Mouse (Mus musculus) frontal cortex, adult (tissue): ENCODE results near the gene 0610030E20Rik.

ENCODE experiments used
- ATAC-seq: cut with Nextera tagmentation; 2 replicates; pipeline ENCODE4 v1.9.2; 2017; ENCODE audit warnings: mild to moderate bottlenecking, moderate library complexity, mixed read lengths; ENCODE audit not compliant: low TSS enrichment

Gene 0610030E20Rik

DNA sequence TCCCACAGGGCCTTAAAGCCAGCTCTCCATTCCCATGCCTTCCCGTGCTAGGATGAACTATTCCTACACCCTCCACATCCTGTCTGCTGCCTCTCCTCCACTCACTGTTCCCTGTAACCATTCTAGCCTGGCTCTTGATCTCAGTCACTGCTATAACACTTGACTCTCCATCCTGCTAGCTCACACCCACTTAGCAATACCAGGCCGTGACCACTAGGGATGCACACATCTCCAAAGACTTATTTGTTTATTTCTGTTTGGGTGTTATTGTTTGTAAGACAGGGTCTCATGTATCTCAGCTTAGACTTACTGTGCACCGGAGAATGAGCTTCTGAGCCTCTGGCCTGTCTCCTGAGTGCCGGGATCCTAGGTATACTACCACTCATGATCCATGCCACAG is 22.4 kb downstream of the 0610030E20Rik start:
- no peak for ATAC-seq

DNA sequence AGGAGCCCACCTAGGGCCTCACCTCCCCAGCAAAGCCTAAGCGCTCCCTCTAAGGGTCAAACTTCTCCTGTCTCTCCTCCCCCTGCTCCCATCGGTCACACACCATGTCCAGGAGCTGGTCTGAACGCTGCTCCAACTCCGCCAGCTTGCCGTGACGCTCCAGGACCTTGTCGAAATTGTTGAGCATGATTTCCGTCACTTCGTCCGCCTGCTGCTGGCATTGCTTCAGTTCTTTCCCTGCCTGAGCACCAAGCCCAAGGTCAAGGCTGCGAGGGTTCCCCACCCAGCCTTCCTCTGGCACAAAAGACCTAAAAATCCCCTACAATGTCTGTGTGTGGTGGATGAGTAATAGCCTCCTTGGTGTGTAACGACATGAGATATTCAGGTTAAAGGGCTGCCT is 23.0 kb downstream of the 0610030E20Rik start:
- no peak for ATAC-seq

DNA sequence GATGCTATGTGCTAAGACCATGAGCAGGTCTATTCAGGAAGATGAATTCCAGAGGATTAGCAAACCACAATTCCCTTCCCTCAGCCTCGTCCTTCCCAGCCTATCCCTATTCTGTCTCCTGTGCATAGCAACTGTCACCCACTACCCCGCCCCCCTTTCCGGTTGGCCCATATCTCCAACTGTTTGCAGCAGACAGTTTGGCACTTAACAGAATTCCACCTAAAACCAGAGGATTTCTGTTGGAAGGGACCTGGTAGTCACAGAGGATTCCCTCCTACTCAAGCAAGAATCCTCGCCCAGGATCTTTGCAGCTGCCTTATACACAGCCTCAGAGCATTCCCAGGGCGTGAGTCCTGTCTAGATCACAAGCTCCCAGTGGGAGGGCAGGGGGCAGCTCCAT is 24.0 kb downstream of the 0610030E20Rik start:
- ATAC-seq, result peak; percentile 92

GRCm38 (mm10) chr6:72371571-72371970 is 24.5 kb downstream of the 0610030E20Rik start:
- peak; percentile 42; the same call in 1 of the 2 replicates for ATAC-seq

- ATAC-seq, result no peak
These were observed 26.1 kb downstream of the 0610030E20Rik start for GRCm38 (mm10) chr6:72373184-72373583.

DNA sequence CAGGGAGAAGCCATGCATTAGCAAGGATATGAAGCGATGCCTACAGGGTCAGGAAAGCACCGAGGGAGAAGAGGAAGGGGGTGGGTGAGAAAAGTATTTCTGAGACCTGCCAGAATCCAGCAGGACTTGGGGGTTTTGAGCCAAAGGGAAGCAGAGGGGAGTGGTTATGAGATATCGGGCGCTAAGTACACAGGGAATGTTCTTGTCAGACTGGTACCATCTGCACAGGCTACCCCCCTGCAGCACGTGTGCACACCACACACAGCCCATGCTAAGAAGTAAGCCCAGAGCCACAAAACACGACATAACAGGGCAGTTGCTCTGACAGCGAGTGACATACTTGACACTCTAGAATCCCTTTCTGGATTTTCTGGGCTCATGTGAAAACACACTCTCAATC is 27.1 kb downstream of the 0610030E20Rik start:
- no peak for ATAC-seq

DNA sequence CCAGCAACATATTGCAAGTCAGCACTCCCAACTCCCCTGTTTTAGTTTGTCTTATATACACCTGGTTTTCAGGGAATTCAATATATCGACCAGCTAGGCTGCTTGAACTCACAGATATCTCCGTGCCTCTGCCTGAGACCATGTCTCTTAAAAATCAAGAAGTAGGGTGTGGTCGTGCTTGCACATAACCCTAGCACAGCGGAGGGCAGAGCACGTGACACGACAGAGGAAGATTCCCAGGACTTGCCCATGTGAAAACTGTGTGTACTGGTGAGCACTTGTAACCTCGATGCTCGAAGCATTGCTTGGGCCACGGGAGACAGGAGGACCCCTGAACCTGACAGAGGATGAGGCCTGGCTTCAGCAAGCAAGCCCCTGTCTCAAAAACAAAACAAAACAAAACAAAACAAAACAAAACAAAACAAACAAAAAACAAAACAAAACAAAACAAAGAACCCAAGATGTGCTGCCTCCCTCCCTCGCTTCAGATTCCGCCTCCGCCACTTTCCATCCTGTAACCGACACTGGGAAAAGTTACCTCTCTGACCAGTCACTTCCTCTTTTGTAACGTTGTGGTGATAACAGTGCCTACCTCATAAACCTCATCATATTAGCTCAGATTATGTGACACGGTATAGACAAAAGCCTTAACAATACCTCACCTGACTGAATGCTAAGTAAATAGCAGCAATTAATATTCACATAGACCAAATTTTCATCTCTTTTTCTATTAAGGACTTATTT is 27.9 kb downstream of the 0610030E20Rik start:
- ATAC-seq, result no peak

DNA sequence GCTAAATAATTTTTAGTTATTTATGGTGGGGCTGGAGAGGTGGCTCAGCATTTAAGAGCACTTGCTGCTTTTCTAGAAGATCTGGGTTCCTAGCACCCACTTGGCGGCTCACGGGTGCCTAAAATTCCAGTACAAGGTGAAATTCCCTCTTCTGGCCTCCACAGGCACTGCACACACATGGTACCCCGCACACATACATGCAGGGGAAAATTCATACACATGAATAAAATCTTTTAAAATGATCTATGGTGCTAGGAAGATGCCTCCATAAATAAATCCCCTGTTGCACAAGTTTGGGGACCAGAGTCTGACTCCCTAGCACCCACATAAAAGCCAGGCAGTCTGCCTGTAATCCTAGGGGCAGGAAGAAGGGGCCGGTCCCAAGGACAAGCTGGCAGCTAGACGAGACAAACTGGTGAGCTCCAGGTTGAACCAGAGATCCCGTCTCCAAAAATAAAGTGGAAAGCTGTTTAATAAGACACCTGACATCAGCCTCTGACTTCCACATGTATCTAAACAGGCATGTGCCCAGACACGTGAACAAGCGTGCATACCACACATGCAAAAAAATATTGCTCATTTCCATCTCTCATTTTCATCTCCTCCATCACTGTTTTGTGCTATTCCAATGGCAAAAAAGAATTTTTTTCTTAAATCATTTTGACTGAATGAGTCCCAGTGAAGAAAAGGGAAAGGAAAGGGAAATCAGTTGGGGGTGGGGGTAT is 31.6 kb downstream of the 0610030E20Rik start:
- ATAC-seq, result no peak

DNA sequence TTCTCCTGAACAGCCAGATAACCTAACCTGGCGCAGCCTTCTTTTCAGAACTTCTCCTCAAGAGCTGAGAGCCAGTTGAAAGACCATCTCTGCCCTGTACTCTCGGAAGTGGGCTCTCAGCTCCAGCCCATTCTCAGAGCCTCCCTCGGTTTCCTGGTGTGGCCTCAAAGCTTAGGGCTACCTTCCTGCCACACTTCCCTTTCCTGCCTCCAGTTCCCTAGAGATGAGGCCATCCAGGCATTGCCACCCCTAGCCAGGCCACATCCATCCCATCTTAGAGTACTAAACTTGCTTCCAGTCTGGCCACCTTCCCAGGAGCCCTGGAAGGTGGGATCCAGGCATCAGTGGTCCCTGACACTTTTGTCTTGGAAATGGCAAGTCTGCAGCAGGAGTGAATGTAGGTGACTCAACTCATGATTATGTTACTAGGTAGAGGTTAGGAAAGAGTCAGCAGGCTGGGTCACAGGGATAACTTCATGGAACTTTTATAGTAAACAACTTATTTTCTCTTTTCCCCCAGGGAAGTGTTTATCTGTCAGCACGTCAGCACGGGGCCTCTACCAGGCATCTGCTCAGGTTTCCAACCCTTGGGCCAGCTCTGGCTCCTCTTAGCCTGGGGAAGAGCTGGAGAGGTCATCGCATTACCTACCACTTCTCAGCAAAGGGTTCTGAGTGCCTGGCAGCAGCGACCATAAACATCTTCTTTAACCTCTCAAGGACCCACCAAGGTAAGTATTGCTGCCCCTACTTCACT is 32.4 kb downstream of the 0610030E20Rik start:
- ATAC-seq, result no peak

DNA sequence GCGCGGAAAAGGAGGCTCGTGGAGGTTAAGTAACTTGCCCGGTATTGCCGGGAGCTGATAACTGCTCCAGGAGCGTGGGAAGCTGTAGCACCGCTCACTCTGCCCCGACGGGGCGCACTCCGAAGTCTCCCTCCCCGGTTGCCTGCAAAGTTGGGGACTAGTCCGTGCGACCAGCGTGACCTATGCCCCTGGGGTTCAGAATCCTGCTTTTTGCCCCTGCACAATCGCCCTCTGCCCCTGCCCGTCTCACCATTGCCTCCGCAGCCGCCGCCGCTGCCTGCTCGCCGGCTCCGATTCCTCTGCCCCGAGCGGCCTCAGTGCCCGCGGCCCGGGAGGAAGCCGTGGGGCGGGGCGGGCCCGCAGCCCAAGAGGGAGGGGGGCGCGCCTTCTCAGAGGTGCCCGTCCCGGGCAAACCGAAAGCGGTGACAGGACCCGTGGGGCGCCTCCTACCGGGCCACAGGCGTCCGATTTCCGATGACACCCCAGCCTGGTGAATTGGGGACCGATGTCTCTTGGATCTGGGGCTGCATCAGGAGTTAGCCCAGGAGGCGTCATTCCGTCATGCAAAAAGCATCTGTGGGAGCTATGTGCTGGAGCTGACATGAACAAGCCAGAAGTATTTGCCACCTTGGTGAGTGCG is 33.1 kb downstream of the 0610030E20Rik start, which contains the start of gene Vamp5:
Gene Vamp5, minus strand, starts transcription at position 338 of the 640 bp plus-strand sequence.
- peak; percentile 57 for ATAC-seq

- ATAC-seq, result no peak
These were observed 35.4 kb downstream of the 0610030E20Rik start for GRCm38 (mm10) chr6:72382494-72382893.

GRCm38 (mm10) chr6:72383142-72383820 is 36.2 kb downstream of the 0610030E20Rik start:
- no peak for ATAC-seq

GRCm38 (mm10) chr6:72383952-72384351 is 36.8 kb downstream of the 0610030E20Rik start:
- no peak for ATAC-seq

GRCm38 (mm10) chr6:72385258-72385657 is 38.1 kb downstream of the 0610030E20Rik start:
- ATAC-seq, result no peak

GRCm38 (mm10) chr6:72386561-72386960 is 39.4 kb downstream of the 0610030E20Rik start:
- ATAC-seq, result no peak

DNA sequence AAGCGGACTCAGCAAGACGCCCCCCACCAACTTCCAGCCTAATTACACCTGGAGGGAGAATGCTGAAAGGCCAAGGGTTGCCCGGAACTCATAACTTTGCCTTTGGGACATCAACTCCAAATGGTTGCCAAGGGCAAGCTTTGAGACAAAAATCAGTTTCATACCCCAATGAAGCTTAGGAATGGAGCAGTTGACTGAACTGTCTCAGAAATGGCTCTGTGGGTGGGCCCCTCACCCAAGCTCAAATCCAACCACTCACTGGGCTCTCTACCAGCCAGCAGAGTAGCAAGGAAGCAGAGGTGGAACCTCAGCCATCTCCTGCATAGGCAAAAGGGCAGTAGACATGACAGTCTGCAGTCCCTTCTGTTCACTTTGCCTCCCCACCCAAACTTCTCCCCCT is 40.7 kb downstream of the 0610030E20Rik start:
- no peak for ATAC-seq

DNA sequence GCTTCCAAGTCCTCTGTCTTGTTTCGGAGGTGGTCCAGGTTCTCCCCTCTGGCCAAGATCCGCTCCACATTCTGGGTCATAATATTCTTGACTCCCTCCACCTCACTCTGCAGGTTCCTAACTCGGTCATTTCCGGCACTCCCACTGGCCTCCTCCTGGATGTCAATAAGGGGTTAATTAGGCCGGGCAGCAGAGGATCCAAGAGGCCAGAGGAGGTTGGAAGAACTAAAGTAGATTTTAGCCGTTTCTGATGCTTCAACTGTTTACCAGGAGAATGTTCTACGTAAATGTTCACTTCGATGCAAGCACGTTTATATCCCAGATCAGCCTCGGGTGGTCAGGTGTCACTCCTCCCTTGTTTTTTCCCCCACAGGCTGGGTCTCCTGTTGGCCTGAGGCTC is 41.1 kb downstream of the 0610030E20Rik start:
- ATAC-seq, result no peak

- no peak for ATAC-seq
These were observed 41.7 kb downstream of the 0610030E20Rik start for GRCm38 (mm10) chr6:72388791-72389329.

- peak; percentile 8 for ATAC-seq
These were observed 42.4 kb downstream of the 0610030E20Rik start for GRCm38 (mm10) chr6:72389471-72389940.

DNA sequence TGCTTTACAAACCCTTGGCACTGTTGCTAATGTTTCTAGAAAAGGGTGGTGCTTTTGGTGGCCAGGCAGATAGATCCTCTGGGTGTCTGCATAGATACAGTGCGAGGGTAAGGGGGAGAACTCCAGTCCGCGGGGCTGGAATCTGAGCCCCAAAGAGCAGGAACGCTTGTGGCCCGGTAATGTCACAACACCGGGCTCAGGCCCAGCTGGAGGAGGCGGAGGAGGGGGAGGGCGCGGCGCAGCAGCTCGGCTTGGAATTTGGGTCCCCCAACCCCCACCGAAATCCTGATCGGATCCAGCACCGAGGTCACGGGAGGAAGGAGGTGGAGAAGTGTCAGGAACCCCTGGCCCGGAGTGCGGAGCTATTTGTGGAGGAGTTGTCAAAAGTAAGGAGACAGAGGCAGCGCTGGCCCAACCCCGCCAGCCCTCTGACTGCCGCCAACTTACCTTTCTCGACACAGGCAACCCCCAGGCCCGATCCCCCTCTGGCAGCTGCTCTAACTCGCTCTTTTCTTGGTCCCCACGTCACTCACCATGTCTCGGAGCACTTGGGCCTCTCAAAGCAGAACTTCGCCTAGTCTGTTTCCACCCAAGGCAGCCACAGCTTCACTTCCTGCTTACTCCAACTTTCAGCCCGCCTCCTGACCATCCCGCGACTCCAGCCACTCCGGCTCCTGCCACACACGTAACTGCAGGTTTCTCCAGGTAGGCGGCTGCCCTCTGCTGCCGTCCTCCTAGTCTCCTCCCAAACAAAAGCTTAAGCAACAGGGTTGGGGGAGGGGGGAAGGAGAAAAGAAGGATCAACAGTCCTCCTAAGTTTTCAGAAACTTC is 43.0 kb downstream of the 0610030E20Rik start, which contains the start of gene Vamp8:
Gene Vamp8, minus strand, starts transcription at position 763 of the 831 bp plus-strand sequence.
- peak; percentile 61 for ATAC-seq
